Mouse (Mus musculus) C2C12 (cell line): Measurements from ENCODE around the gene Sult6b2.

Experiments
- CTCF ChIP-seq: IDR thresholded peaks from one replicate; pipeline ENCODE4 v1.5.1; 2011; ENCODE audit not compliant: control insufficient read depth, insufficient read depth, insufficient read length
- USF1 ChIP-seq: IDR thresholded peaks from one replicate; pipeline ENCODE4 v1.6.1; 2011; ENCODE audit warnings: low read depth, mild to moderate bottlenecking, control low read depth, moderate library complexity

GRCm38 (mm10) chr6:142785343-142785742 is 19.0 kb downstream of the Sult6b2 start:
- TF ChIP-seq CTCF (peak; percentile 20), USF1 (no peak)
